ENCODE assay signal across 10 mouse cellular contexts in the genomic region with DNA sequence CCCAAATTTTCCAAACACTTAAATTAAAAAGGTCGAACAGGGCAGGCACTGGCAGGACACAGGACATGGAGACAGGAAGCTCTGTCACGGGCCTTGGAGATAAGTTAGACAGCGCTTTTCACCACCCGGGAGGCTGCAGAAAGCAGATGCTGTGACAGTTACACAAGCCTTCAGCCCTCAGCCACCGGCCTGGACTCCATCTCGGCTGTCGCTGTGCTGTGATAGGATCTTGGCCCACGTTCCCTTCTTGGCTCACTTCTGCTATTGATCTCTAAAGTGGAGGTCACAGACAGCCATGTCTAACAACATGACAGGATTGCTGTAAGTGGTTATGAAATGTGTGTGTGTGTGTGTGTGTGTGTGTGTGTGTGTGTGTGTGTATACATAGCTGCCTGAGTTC.
DNase-seq lines count a peak whose midpoint lies in the region; ATAC-seq and TF ChIP-seq lines count a peak whose summit lies in the region.
"Had no signal": no experiment of that assay in that cellular context is flagged by ENCODE, and none has a peak within 500 bp of the region (broad histone marks: within the 10 kb centered on the region; RNA-seq: fewer than 3 reads in every experiment).

No protein-coding gene starts in this region.

- peaks cover 6% of the 10 kb centered on the region for H3K4me1 ChIP-seq in lung, embryonic 14.5 days (ENCODE audit: insufficient read depth)
- H3K4me1 ChIP-seq: hindbrain, embryonic 13.5 days; limb, embryonic 15.5 days; neural tube, embryonic 12.5 days had no signal

- peak; percentile 93 for DNase-seq in MN1 (ENCODE audit: low spot score)
- peak; percentile 24 to 48 for DNase-seq in adrenal gland, postnatal 36 days
- DNase-seq in heart, postnatal 10 days, result peak; percentile 72 to 74
- DNase-seq in lung, embryonic 14.5 days, result peak; percentile 93
- DNase-seq in urinary bladder, postnatal 10 days (ENCODE audit: low spot score), result no peak
- no peak for DNase-seq in left cerebral cortex, postnatal 14 days (ENCODE audit: low spot score in 2 of 2)
- DNase-seq in natural killer cell, adult 2 months (ENCODE audit: low spot score in 2 of 2), result no peak

- ATAC-seq in lung, embryonic 14.5 days (ENCODE audit: insufficient read depth), result peak; percentile 94

- no peaks in the 10 kb centered on the region for H3K36me3 ChIP-seq in lung, embryonic 14.5 days (ENCODE audit: insufficient read depth)
- H3K36me3 ChIP-seq: hindbrain, embryonic 13.5 days; limb, embryonic 15.5 days; neural tube, embryonic 12.5 days had no signal

- no peak overlapping the region for H3K9ac ChIP-seq in lung, embryonic 14.5 days
- H3K9ac ChIP-seq: hindbrain, embryonic 13.5 days; limb, embryonic 15.5 days; neural tube, embryonic 12.5 days had no signal

- no peaks in the 10 kb centered on the region for H3K27me3 ChIP-seq in lung, embryonic 14.5 days (ENCODE audit: insufficient read depth, low read length)
- H3K27me3 ChIP-seq: hindbrain, embryonic 13.5 days; limb, embryonic 15.5 days; neural tube, embryonic 12.5 days had no signal

- intact Hi-C loops in heart, postnatal 10 days (cut with DNase I), result no loop called here
- intact Hi-C loops in left cerebral cortex, postnatal 14 days (cut with DNase I), result no loop called here

- no peak overlapping the region for H3K4me3 ChIP-seq in lung, embryonic 14.5 days (ENCODE audit: low read depth, low read length)
- H3K4me3 ChIP-seq: hindbrain, embryonic 13.5 days; limb, embryonic 15.5 days; neural tube, embryonic 12.5 days had no signal

- H3K4me2 ChIP-seq in lung, embryonic 14.5 days, result no peak overlapping the region
- H3K4me2 ChIP-seq: hindbrain, embryonic 13.5 days; limb, embryonic 15.5 days; neural tube, embryonic 12.5 days had no signal

- no peak overlapping the region for H3K27ac ChIP-seq in lung, embryonic 14.5 days (ENCODE audit: low read depth)
- H3K27ac ChIP-seq: hindbrain, embryonic 13.5 days; limb, embryonic 15.5 days; neural tube, embryonic 12.5 days had no signal

- TF ChIP-seq CTCF in lung, embryonic 14.5 days (IDR thresholded peaks at IDR 0.05; ENCODE audit: low read depth), result no peak

- 11% methylated on average over 8 of the region's 8 CpGs for whole genome bisulfite sequencing in lung, embryonic 14.5 days

- no peaks in the 10 kb centered on the region for H3K9me3 ChIP-seq in lung, embryonic 14.5 days (ENCODE audit: low read depth, low read length)
- H3K9me3 ChIP-seq: hindbrain, embryonic 13.5 days; limb, embryonic 15.5 days had no signal

Comparison
In these comparisons a context has a peak if more than half of its experiments do, and no peak if none do; other contexts are left out.
1. DNase-seq: peak in MN1 (single experiment), adrenal gland, postnatal 36 days (2 of 2), heart, postnatal 10 days (2 of 2) and lung, embryonic 14.5 days (single experiment); none in urinary bladder, postnatal 10 days (single experiment), left cerebral cortex, postnatal 14 days (0 of 2) and natural killer cell, adult 2 months (0 of 2).